Mouse (Mus musculus): ENCODE measurements around the gene Pbxip1.

Pbxip1 gene

DNA sequence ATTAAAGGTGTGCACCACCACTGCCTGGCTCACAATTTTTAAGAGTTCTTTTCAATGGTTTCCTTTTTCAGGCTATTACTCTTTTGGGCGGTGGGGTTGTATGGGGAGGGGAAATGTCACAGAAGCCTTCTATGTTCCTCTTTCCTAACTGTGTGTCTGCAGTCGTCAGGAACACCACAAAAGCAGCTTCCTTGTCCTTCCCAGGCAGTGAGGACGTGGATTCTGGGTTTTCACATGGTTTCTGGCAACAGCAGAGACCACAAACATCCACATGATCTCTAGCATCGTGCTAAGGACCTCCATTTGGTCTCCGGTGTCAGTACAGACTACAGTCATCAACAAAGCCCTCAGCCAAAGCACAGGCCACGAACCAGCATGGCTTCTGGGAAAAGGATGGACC, 37.3 kb downstream of the Pbxip1 start:
- H3K27me3 ChIP-seq (ENCODE audit: control insufficient read depth, insufficient read depth, low read length, poor library complexity, severe bottlenecking), result no peaks in the 10 kb centered on the region
- no peak for DNase-seq (ENCODE audit: low read depth, low spot score)

DNA sequence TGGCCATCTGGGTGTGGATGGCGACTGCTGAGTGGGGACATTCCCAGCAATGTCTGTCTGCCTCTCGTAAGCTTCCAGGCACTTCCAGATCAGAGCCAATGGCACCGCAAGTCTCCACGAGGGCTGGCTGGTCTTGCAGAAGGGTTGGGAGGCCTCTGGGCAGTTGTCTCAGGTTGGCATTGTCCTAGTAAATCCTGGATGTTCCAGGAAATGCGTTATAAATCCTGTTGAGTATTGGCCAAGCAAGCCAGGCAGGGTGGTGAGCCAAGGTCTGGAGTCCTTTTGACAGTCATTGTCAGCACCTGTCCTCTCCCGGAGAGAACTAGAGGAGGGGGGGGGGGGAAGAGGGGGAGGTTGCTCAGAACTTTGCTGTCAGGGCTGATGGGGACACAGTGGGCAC, 42.5 kb downstream of the Pbxip1 start:
- Histone ChIP-seq H3K27me3 (ENCODE audit: control insufficient read depth, insufficient read depth, low read length, poor library complexity, severe bottlenecking) (no peaks in the 10 kb centered on the region), H3K36me3 (ENCODE audit: control insufficient read depth, insufficient read depth, low read length, poor library complexity, severe bottlenecking) (no peaks in the 10 kb centered on the region)
- DNase-seq (ENCODE audit: low read depth, low spot score), result no peak

More for the DNA sequence above, 37.3 kb downstream of the Pbxip1 start:
- no peaks in the 10 kb centered on the region; the same call in 1 of the 2 replicates for H3K36me3 ChIP-seq (ENCODE audit: control insufficient read depth, insufficient read depth, low read length, poor library complexity, severe bottlenecking)

DNA sequence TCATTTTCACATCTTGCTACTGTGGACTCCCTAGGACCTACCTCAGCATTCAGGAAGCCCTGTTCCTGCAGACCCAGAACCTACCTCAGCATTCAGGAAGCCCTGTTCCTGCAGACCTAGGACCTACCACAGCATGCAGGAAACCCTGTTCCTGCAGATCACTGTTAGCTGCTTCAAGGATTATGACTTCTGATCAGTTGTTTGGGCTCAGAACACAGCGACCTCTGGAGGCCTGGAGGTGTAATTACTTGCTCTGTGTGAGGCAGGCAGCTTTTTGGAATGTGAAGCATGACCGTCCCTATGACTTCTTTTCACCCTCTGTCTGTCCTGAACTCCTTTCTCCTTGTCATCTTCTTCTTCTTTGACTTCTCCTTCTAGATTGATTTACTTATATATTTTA, 45.0 kb downstream of the Pbxip1 start:
- DNase-seq (ENCODE audit: low read depth, low spot score), result peak; percentile 67
- H3K27me3 ChIP-seq (ENCODE audit: control insufficient read depth, insufficient read depth, low read length, poor library complexity, severe bottlenecking), result no peaks in the 10 kb centered on the region
- no peaks in the 10 kb centered on the region for H3K36me3 ChIP-seq (ENCODE audit: control insufficient read depth, insufficient read depth, low read length, poor library complexity, severe bottlenecking)

DNA sequence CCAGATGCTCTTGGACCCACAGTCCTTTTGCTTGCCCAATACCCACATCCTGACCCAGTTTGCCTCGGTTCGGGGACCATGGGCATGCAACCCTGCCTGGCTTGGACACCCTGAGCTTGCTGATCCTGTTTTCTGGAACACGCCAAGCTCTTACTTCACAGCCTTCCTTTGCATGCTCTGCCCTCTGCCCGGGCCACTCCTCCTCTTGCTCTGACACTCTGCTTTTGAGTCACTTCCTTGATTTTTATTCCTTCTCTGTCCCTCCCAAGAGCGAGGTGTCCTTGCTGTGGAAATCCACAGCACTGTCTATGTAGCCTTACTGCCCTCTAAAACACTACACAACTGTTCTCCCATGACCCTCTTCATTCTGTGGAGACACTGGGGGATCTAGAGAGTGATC, 45.7 kb downstream of the Pbxip1 start:
- Histone ChIP-seq H3K36me3 (ENCODE audit: control insufficient read depth, insufficient read depth, low read length, poor library complexity, severe bottlenecking) (no peaks in the 10 kb centered on the region), H3K27me3 (ENCODE audit: control insufficient read depth, insufficient read depth, low read length, poor library complexity, severe bottlenecking) (no peaks in the 10 kb centered on the region)
- DNase-seq (ENCODE audit: low read depth, low spot score), result no peak

DNA sequence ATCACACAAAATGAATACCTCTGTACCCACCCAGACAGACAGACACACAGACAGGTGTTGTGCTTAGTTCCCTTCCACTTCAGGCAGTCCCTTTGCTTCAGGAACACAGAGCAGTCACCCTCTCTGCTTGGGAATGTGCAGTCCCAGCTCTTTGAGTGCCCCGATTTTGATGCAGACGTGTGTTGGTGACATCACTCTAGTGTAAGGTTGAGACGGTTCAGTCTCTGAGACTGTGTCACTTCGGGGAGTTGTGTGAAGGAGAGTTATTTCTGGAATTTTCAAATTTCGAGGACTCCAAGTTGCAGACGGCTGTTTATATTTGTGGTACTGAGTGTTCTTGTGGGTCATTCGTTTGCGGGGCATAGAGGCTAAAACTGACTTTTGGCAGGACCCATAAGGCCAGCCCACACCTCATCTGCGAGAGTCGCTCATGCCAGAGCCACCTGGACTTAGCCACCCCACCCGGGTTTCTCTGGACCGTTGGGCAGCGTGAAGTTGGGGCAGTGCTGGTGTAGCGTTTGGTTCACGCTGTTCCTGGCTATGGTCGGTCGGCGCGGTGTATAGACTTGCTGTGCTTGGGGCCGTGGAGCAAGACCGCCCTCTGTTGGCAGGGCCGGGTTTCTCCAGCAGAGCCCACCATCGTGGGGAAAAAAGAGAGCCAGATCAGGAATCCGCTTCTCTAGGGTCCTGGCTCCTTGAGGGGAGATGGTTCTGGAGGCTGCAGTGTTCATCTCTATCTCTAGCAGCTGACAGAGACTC, 48.4 kb downstream of the Pbxip1 start:
- H3K36me3 ChIP-seq (ENCODE audit: control insufficient read depth, insufficient read depth, low read length, poor library complexity, severe bottlenecking), result no peaks in the 10 kb centered on the region
- peak; percentile 89 for DNase-seq (ENCODE audit: low read depth, low spot score)
- H3K27me3 ChIP-seq (ENCODE audit: control insufficient read depth, insufficient read depth, low read length, poor library complexity, severe bottlenecking), result no peaks in the 10 kb centered on the region

DNA sequence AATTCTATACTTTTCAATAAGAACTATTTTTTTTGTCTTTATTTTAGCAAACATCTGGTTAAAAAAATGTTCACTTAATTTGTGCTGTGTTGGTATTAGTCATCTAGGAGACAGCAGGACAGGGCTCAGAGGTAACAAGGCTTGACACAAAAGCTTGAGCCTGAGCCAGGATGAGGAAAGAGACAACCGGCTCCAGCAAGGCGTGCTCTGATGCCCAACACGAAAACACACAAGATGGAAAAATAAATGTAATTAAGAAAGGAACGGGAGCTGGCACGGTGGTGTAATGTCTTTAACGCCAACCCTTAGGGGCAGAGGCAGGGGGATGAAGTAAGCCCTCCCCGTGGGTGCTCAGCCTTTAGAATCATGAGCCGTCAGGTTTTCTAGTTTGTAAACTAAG, 49.6 kb downstream of the Pbxip1 start:
- H3K36me3 ChIP-seq (ENCODE audit: control insufficient read depth, insufficient read depth, low read length, poor library complexity, severe bottlenecking), result no peaks in the 10 kb centered on the region
- no peak for DNase-seq (ENCODE audit: low read depth, low spot score)

DNA sequence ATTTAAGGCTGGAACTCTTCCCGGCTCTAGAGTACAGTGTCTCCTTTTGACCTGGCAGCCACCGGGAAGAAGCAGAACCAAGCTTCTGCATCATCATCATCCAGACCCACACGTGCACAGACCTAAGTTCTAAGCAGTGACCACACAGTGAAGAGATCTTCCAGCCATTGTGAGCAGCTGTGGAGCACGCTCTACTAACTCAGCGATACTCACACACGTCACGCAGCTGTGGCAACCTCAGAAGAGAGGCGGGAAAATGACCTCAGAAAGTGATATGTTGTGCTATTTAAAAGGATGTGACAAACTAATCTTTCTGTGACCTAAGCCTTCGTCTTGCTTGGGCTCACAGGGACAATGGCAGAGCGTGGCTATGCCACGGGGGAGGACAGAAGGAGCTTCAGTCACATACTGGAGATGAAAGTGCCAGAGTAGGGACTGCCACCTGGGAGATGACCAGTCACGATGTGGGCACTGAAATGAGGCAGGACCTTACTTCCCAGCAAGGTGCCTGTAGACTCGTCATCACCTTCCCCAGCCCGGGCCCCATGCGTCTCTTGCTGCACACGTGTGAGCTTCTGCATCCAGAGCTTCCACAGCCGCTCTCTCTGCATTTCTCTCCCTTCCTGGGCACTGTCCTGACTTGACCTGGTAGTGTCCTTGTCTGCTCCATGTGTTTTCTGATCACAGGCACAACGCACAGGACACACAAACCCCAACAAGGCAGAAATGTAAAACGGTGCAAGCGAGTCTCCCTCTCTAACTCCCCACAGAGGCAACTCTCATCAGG, 50.6 kb downstream of the Pbxip1 start:
- H3K36me3 ChIP-seq (ENCODE audit: control insufficient read depth, insufficient read depth, low read length, poor library complexity, severe bottlenecking), result no peaks in the 10 kb centered on the region
- peak; percentile 17 for DNase-seq (ENCODE audit: low read depth, low spot score)
- no peaks in the 10 kb centered on the region for H3K27me3 ChIP-seq (ENCODE audit: control insufficient read depth, insufficient read depth, low read length, poor library complexity, severe bottlenecking)

More for the DNA sequence above, 49.6 kb downstream of the Pbxip1 start:
- H3K27me3 ChIP-seq (ENCODE audit: control insufficient read depth, insufficient read depth, low read length, poor library complexity, severe bottlenecking), result no peaks in the 10 kb centered on the region

DNA sequence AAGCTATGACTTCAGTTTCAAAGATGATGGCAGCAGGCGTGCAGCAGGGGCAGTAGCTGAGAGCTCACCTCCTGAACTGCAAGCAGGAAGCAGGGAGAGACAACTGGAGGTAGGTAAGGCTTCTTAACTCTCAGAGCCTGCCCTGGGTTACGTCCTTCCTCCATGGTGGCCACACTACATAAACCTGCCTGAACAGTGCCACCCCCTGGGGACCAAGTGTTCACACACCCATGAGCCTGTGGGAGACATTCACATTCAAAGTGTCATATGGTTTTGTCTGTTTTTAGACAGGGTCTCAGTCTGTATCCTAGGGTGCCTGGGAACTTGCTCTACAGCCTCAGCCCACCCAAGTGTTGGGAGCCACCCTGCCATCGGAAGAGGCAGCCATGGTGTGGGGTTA, 54.3 kb downstream of the Pbxip1 start:
- H3K27me3 ChIP-seq (ENCODE audit: control insufficient read depth, insufficient read depth, low read length, poor library complexity, severe bottlenecking), result no peaks in the 10 kb centered on the region
- no peaks in the 10 kb centered on the region for H3K36me3 ChIP-seq (ENCODE audit: control insufficient read depth, insufficient read depth, low read length, poor library complexity, severe bottlenecking)
- DNase-seq (ENCODE audit: low read depth, low spot score), result peak; percentile 19

DNA sequence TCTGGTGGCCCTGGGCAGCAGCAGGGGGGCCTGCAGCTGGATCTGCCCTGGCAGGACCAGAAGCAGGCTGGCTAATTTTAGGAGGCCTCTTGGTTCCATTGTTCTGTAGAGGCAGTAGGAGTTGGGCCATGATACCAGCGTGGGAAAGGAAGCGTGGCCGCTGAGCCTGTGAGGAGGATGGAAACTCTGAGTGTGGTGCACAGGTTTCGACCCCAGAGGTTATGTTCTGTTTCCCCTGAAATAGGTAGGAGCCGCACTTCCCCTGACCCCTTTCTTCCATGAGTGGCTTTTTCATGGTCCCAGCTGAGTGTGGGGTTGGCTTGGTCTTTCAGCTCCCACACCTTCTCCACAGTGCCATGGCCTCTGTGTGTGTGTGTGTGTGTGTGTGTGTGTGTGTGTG, 55.1 kb downstream of the Pbxip1 start:
- no peak for DNase-seq (ENCODE audit: low read depth, low spot score)
- Histone ChIP-seq H3K27me3 (ENCODE audit: control insufficient read depth, insufficient read depth, low read length, poor library complexity, severe bottlenecking) (no peaks in the 10 kb centered on the region), H3K36me3 (ENCODE audit: control insufficient read depth, insufficient read depth, low read length, poor library complexity, severe bottlenecking) (no peaks in the 10 kb centered on the region)

DNA sequence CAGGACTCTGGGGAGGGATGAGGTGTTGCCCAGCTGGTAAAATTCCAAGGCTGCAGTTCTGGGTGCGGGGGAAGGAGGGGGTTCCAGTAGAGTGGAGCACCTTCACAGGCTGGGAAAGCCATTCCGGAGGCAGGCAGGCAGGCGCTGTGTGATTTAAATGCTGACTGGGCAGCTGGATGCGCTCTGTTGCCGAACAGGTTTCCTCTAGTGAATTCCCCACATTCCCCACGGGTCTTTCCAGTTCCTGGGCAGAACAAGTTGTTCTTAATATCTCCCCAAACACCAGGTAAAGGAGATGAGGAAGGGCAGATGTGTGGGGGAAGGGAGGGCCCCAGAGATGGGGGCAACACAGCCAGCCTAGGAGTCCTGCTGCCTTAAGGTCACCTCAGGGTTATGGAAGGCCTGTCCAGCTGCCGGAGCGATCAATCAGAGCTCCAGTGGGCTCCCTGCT, 56.2 kb downstream of the Pbxip1 start:
- DNase-seq (ENCODE audit: low read depth, low spot score), result no peak
- H3K36me3 ChIP-seq (ENCODE audit: control insufficient read depth, insufficient read depth, low read length, poor library complexity, severe bottlenecking), result no peaks in the 10 kb centered on the region

DNA sequence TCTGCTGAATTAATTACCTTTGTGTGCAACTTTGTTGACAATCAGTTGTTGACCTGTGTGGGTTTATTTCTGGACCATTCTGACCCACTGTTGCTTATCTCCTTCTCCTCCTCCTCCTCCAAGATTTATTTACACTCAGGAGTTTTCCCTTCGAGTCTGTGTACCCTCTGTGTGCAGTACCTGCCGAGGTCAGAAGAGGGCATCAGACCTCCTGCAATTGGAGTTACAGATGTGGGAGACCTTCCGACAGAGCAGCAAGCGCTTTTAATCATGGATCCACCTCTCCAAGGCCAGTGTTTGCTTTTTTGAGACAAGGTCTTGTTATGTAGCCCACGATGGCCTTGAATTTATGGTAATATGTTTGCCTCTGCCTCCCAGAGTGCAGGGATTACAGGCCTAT, 58.1 kb downstream of the Pbxip1 start:
- H3K27me3 ChIP-seq (ENCODE audit: control insufficient read depth, insufficient read depth, low read length, poor library complexity, severe bottlenecking), result no peaks in the 10 kb centered on the region
- DNase-seq (ENCODE audit: low read depth, low spot score), result no peak
- H3K36me3 ChIP-seq (ENCODE audit: control insufficient read depth, insufficient read depth, low read length, poor library complexity, severe bottlenecking), result no peaks in the 10 kb centered on the region

More for the DNA sequence above, 56.2 kb downstream of the Pbxip1 start:
- H3K27me3 ChIP-seq (ENCODE audit: control insufficient read depth, insufficient read depth, low read length, poor library complexity, severe bottlenecking), result no peaks in the 10 kb centered on the region

DNA sequence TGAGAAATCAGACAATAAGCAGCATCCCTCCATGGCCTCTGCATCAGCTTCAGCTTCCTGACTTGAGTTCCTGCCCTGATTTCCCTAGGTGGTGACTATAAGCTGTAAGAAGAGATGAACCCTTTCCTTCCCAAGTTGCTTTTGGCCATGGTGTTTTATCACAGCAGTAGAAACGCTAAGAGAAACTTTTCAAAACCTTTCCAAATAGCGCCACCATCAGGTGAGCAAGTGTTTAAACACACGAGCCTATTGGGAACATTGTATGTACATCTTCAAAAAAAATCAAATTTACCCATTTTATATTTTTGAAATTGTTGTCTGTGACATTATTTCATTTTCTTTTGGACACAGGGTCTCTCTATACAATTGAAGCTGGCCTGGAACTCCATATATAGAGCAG, 59.9 kb downstream of the Pbxip1 start:
- Histone ChIP-seq H3K27me3 (ENCODE audit: control insufficient read depth, insufficient read depth, low read length, poor library complexity, severe bottlenecking) (no peaks in the 10 kb centered on the region), H3K36me3 (ENCODE audit: control insufficient read depth, insufficient read depth, low read length, poor library complexity, severe bottlenecking) (no peaks in the 10 kb centered on the region)
- no peak for DNase-seq (ENCODE audit: low read depth, low spot score)

DNA sequence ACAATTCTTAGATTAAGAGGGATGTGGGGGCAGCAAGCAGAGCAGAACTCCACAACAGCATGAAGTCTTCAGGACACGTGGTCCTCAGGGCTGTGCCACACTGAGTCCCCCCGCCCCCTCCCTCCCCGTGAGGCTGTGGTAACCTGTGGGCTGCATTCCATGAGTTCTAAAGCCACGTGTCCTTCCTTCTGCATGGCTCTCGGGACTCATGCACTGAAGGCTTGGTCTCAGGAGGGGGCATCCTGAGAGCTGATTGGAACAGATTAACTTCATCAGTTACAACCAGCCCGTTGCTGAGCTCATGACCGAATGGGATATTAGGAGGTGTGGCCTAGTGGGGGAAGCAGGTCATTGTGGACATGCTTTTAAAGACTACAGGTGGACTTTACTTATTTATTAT, 63.2 kb downstream of the Pbxip1 start:
- no peak for DNase-seq (ENCODE audit: low read depth, low spot score)
- Histone ChIP-seq H3K36me3 (ENCODE audit: control insufficient read depth, insufficient read depth, low read length, poor library complexity, severe bottlenecking) (no peaks in the 10 kb centered on the region), H3K27me3 (ENCODE audit: control insufficient read depth, insufficient read depth, low read length, poor library complexity, severe bottlenecking) (no peaks in the 10 kb centered on the region)
